Mouse (Mus musculus): ENCODE measurements at regions not wholly inside any gene's neighbourhood (a gene's known extent, or its start where the extent isn't known, plus 50 kb on each side); places are given as distances from the start of the nearest gene placed in this dataset.
"Not testable (repeated sequence)": the region's sequence is repeated elsewhere in the genome, so short reads cannot be mapped to it uniquely, and the experiment has no call there.

DNA sequence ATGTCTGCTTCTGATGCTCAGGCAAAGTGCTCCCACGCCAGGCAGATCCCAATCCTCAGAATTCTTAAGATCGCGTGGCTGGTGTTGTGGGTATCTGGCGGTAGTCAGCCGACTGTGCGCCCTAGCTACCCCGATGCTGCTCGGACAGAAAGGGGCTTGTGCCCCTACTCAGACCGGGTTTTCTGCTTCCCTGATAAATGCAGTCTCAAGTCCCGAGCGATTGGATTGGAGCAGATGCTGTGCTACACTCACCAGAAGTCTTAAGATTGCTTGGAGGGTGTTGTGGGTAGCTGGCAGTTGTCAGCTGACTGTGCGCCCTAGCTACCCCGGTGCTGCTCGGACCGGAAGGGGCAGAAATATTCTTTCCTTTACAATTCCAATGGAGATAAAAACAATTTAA lies 99.3 kb downstream of the Gm7489 start:
- not testable (repeated sequence) for DNase-seq

DNA sequence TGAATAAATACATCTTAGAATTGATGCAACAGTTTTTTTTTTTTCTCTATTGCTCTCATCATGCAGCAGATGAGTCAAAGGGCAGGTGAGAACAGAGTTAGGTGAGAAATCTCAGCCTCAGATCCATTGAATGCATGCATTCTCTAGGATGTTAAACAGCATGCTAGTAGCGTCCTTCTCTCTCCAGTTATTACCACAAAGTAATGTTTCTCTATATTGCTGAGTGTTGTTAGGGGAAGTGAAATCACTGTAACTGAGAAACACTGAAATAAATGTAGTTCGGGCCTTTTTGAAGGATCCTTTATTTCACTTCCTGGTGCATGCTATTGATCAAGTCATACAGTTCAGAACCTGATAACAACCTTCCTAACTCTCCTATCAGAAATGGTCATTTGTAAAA lies 105.2 kb downstream of the Gm7489 start:
- no peak for DNase-seq

DNA sequence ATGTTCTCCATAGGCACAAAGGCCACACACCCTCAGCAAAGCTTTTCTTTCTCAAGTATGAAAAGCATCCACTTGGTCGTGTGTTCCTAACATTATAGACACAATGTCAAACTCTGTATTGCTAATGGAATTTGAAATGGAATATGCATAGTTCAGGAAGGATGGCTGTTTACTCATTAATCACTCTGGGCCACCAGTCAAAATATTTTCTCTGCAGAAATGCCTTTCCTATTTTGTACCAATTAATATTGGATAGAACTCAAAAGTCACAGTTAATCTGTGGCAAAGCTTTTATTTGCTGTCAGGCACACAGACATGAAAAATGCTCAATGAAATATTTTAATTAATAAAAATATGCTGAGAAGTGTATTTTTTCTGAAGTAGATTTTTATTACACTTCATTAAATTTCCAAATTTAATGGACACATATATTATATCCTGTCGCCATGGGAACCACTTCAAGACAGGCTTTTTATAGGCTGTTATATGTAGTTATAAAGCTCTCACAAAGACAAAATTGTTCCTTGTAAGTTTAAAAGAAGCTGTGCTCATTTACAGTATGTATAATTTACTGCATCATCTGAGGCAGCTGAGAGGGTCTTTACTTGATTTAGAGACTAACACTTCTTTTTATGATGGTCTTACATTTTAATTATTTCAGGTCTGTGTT lies 110.6 kb downstream of the Gm7489 start:
- DNase-seq, result no peak

DNA sequence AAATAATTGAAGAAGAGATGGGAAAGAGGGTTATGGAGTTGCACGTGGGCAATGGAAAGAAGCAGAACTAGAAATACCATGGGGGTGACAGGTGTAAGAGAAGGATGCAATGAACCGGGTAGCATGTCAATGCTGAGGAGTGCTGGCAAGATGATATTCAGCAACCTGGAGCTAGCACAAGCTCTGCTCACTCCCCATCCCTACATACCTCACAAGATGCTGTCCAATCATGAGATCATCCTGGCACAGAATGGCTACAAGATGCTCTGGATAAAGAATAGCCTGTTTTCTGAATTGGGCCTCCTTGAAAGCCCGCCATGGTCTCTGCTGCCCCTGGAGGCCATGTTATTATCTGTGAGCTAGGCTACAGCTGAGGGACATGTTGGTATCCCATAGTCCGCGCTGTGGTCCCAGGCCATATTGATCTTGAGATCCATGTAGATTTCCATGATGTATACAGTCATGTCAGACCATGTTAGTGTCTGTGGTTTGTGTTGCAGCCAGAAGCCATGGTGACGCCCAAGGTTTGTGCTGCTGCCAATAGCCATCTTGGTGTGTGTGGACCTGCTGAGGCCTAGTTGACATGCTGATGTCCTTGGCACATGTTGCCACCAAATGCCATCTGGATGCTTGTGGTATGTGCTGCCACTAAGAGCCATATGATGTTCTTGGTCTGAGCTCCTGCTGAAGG lies 114.0 kb downstream of the Gm7489 start:
- no peak for DNase-seq

DNA sequence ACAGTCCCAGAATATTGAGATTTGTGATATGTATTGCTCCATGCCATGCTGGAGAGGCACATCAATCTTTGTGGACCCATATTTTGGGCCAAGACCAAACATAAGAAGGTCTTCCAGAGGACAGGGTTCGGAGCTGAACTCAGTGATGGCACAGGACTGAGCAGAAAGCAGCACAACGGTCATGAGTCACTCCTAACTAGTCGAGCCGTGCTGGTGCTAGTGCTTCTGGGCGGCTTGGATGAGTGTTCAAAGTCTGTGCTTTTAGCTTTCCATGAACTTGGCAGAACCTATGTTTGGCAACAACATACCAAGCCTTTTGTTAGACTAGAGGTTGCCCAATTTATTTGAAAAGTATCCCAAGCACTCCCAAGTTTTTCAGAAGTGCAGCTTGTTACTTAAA lies 149.1 kb downstream of the Gm7489 start:
- DNase-seq, result no peak

DNA sequence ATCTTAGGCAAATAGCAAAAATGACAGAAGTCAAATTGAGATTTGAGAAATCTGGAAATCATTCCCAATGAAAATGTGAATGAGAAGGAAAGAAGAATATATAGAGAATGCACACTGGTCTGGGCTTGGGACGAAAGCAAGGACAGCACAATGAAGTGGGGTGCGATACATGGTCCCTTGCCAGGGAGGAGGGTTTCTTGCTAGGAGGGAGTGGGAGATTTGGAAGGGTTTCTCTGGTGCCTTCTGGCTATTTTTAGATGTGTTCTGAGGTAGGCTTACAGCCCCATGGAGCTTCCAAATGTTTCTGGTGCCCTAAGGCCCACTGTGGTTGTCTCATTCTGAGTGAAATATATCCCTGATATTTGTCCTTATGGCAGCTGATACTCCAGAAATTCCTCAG lies 166.0 kb downstream of the Gm7489 start:
- no peak for DNase-seq

DNA sequence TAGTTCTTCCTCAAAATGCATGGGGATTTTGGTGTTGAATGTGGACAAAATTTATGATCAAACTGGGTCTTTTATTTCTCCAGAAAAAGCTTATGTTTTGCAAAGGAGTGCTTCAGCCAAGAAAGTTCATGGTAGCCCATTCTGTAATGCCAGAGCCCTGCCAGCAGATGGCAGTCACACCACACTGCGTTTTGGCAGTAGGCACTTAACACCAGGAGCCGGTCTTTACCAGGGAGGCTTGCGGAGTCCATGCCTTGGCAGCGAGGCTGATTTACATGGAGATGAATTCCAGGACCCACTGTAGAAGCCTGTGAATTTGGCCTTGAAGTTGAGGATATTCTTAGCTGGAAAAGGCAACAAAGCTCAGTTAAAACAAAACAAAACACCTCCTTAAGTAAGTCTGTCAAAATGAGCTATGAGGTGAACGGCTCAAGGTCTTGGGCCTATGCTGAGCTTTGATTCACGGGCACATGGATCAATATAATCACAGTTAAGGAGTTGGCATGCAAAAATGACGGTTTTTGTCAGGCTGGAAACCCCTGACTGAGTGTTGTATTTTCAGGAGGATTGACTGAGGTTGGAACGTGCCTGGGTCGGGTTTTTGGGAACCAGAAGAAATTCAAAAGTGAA lies 185.4 kb downstream of the Gm7489 start:
- DNase-seq, result peak in 1 of 2 experiments; percentile 5

DNA sequence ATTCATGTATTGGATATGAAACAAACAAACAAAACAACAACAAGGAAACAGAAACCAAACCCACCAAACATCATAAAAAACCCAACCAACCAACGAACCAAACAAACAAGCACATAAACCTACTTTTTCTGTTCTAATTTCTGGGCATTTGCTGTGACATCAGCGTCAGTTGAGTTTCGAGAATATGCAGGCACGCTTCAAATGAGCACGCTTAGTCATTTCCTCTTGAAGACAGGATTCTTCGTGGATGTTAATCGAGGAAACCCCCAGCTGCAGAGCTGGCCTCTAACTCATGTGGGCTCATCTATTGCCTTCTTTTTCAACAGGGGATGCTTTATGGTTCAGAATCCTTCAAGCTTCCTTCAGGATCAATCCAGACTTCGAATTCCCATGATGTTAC lies 187.0 kb downstream of the Gm7489 start:
- no peak for DNase-seq

DNA sequence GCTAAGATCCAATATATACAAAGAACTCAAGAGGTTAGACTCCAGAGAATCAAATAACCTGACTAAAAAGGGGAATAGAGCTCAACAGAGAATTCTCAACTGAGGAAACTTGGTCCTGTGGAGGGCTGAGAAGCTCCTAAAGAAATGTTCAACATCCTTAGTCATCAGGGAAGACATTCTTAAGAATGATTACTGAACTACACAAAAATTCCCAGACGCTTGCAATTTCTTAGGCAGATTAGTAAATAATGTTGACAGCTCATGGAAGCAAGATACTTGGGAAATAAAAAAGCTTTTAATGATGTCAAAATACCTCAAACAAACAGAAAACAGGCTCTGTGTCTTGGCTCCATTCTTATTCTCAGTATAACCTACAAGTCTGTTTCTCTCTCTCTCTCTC lies 206.6 kb downstream of the Gm7489 start:
- DNase-seq, result no peak

DNA sequence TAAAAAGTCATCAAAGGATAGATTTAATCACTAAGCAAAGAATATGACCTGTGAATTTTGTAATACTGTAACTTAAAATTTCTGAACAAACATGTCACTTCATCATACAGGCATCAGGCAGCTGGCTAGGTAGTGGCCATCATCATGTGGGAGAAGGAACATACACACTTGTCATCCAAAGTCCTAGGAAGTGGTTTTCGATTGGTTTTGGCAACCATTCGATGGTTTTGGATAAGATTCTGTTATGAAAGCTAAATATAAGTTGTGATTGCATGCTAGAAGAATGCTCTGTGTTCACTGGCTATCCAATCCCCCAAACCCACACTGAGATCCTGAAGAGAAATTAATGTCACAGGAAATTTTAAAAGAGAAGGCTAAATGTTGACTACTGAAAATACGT lies 207.7 kb downstream of the Gm7489 start:
- DNase-seq, result no peak

DNA sequence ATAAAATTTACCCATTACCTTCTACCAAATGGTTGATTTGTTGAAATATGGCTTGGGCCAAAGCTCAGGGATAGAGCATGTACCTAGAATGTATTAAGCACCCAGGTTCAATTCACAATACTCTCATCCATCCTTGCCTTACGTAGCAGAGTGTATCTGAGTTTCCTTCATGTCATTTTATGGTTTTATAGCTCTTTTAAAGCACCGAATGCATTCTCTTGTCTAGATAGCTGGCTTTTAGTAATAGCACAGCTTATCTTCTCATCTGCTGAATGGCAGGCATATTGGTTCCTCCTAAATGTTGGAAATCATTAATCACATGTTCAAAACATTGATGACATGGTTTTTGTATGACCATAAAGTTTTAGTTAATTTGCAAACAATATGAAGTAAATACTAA lies 212.8 kb downstream of the Gm7489 start:
- DNase-seq, result no peak

DNA sequence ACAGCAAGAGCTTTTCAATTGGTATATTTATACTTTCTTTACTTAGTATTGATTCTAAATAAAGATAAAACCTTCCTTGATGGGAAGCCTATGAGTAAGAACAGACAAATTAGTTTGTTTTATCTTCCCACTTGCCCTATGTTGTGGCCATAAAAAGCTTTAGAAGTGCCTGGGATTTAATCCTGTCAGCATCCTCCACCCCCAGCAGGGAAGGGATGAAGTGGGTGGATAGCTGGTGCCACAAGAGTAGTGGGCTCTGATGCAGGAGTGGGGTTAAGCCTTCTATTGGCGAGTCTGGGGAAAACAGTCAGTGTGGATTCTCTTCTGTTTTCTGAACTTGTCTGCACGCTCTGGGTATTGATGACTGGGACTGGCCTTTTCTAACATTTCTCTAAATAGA lies 227.7 kb downstream of the Gm7489 start:
- DNase-seq, result no peak

DNA sequence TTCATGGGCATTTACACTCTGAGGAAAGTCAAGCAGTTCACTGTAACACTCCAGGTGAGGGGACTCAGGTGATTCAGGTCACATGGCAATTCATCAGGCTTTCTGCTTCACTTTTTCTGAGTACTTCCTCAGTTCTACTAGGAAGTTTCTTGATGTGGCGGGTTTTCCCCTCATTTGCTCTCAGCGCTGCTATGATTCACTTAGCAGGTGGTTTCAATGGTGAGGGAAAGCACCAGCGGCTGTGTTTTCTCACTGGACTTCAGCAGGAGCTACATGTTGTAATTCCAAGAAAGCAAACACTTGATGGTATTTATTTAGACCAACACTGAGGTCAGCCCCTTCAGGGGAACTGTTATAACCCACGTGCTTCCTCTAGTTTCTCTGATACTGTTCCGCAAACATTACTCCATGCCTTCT lies 229.4 kb downstream of the Gm7489 start:
- no peak for DNase-seq

DNA sequence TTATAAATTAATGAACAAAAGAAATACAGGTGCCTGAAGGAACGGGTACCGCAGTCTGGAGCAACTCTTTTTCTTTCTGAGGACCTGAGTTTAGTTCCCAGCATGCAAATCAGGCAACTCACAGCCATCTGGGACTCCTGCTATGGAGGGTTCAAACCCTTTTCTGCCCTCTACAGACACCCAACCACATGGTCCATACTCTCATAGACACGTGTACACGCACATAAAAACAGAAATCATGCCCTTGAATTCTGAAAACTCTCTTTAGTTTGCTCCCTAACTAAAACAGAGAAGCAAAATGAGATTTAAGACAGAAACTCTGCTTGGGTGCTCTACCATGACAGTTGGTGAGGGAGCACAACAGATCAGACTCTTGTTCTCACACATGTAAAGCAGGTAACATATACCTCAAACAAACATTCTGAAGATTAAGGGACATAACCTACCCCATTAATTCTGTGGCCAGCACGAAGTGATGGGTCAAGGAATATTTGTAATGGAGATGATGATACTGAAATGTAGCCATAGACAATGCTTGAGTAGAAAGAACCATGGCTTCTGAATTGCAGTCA lies 233.3 kb downstream of the Gm7489 start:
- no peak for DNase-seq

DNA sequence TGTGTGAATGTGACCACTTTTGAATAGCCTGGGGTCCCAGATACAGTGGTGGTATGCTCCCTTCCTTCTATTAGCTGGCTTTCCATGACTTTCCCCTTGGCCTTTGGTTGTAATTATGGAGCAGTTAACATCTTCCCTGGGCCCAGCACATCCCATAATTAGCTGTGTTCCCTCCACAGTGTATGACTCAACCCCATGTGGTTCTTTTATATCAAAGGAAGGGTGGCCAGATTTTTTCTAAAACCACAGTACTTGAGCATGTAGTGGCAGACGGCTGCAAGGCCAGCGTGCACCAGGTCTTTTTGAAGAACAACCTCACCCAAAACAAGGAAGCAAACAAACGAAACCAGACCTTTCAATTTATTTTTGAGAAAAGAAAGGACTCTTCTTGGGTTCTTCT lies 235.8 kb downstream of the Gm7489 start:
- DNase-seq, result no peak

DNA sequence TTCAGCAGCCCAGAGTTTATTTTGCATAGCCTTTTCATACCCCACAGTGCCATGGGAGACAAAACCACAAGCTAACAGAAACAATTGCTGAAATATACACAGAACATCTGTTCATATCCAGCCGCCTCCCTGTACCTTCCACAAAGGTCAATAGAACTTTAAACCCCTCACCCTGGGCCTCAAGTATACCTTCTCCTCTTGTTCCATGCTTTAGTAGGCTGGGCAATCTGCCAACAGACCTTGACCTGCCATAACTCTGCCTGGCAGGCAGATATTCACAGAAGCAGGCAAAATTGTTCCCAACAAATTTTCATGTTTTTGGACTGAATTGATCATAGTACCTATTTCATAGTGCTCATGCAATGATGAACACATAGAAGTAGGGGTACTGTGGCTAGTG lies 279.6 kb downstream of the Gm7489 start:
- DNase-seq, result no peak

DNA sequence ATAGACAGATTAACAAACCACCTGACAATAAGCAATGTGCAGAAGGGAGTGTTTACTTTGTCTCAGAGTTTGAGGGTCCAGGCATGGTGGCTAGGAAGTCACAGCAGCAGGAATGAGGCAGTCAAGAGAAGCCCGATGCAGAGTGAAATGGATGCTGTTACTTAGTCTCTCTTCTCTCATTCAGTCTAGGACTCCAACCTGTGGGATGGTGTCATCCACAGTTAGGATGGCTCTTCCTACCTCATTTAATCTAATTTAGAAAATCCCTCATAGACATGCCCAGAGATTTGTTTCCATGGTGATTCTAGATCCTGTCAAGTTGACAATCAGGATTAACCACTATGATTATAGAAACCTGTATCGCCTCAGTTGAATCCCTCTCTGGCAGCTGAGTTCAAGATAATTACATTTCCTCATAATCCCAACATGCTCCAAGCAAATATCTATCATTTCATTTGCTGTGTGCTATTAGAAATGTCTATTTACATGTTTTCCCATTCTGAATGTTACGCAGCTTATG lies 283.2 kb downstream of the Gm7489 start:
- no peak for DNase-seq

DNA sequence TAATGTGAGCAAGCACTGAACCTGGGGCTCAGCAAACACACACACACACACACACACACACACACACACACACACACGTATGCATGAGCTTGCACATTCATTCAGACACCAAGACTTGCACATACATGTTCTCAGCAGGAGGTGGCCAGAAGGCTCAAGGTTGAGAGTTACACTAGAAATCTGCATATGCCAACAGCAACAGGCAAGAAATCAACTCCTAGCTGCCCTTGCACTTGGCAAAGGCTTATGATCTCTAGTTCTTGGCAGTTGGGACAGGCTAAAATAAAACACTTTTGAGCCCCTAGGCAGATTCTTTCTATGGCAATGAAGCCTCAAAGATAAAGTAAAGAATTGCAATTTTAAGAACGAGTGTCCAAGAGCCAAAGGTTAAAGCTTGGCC lies 292.5 kb downstream of the Gm7489 start:
- no peak for DNase-seq

DNA sequence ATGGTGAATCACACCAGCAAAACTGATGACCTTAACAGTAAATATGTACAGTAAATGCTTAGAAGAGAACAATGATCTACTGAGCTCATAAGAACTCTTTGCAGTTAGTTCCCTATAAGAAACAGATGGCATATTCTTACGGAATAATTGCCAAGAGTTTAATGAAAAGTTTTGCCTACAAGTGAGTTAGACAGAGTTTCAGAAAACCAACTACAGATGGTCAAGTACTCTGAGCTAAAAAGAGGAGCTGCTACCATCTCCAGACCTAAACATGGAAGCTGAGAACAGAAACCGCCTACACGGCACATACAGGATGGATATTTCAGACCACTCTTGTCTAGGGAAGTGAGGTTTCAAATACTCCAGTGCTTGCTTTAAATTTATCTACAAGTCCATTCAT lies 293.1 kb downstream of the Gm7489 start:
- DNase-seq, result no peak

Measured in spleen, adult 18-20 months (tissue).